Mouse (Mus musculus) lung, embryonic 15.5 days (tissue): ENCODE results near the gene Prkch. TPM values are rescaled to one million over a fixed set of nuclear protein-coding genes. Genes with fewer than 3 reads are reported as not detected.

Source experiments
- ATAC-seq: fragments of 200-750 bp; cut with Nextera tagmentation; 2 replicates; pipeline ENCODE4 v1.8.0; 2017; ENCODE audit warnings: moderate number of reproducible peaks, borderline replicate concordance; ENCODE audit not compliant: low FRiP score, low TSS enrichment; ENCODE audit errors: extremely low read depth
- H3K27ac ChIP-seq: fragments of 300-500 bp; sonication (generic); 2 replicates; pipeline ENCODE4 v1.5.1; 2015; ENCODE audit warnings: moderate library complexity, mild to moderate bottlenecking, inconsistent platforms
- H3K27me3 ChIP-seq: fragments of 300-500 bp; sonication (generic); 2 replicates; pipeline ENCODE4 v1.6.1; 2015; ENCODE audit warnings: inconsistent platforms
- H3K36me3 ChIP-seq: fragments of 300-500 bp; sonication (generic); 2 replicates; pipeline ENCODE4 v1.6.1; 2015; ENCODE audit warnings: inconsistent platforms
- H3K4me1 ChIP-seq: fragments of 300-500 bp; sonication (generic); 2 replicates; pipeline ENCODE4 v1.6.1; 2015; ENCODE audit warnings: inconsistent platforms
- H3K4me2 ChIP-seq: fragments of 300-500 bp; sonication (generic); 2 replicates; pipeline ENCODE4 v1.6.1; 2015; ENCODE audit warnings: inconsistent platforms, mild to moderate bottlenecking, moderate library complexity
- H3K4me3 ChIP-seq: fragments of 300-500 bp; sonication (generic); 2 replicates; pipeline ENCODE4 v1.5.1; 2015; ENCODE audit warnings: mild to moderate bottlenecking, inconsistent platforms
- H3K9ac ChIP-seq: fragments of 300-500 bp; sonication (generic); 2 replicates; pipeline ENCODE4 v1.6.1; 2015; ENCODE audit warnings: inconsistent platforms
- H3K9me3 ChIP-seq: fragments of 300-500 bp; sonication (generic); 2 replicates; pipeline ENCODE4 v1.6.1; 2016; ENCODE audit warnings: inconsistent platforms
- WGBS: fragments of 180-500 bp; shearing (Covaris S2); methylation state at CpG from one replicate; pipeline ENCODE4 v1.1.7; 2015; 5-methylcytosine and 5-hydroxymethylcytosine counted together
- polyA plus RNA-seq: library from polyadenylated mRNA; unstranded; fragments of >200 nt; fragmentation: Nextera tagmentation; extraction: Ambion mirVana; gene quantifications from 2 replicates; pipeline ENCODE4 v1.2.1, GENCODE M21; 2015

The Prkch gene
- polyA plus RNA-seq, 1 experiment from 2014 or later = 16.4 TPM

- Histone ChIP-seq H3K4me1 (peaks cover 37% of the 10 kb centered on the region), H3K36me3 (no peaks in the 10 kb centered on the region), H3K4me3 (no peak overlapping the region), H3K4me2 (no peak overlapping the region), H3K27ac (no peak overlapping the region), H3K9me3 (no peaks in the 10 kb centered on the region), H3K9ac (no peak overlapping the region), H3K27me3 (no peaks in the 10 kb centered on the region)
- no peak for ATAC-seq
- 59% methylated on average over 11 of the region's 11 CpGs for WGBS
Observed at GRCm38 (mm10) chr12:73813016-73813900, 228.7 kb downstream of the Prkch start.

DNA sequence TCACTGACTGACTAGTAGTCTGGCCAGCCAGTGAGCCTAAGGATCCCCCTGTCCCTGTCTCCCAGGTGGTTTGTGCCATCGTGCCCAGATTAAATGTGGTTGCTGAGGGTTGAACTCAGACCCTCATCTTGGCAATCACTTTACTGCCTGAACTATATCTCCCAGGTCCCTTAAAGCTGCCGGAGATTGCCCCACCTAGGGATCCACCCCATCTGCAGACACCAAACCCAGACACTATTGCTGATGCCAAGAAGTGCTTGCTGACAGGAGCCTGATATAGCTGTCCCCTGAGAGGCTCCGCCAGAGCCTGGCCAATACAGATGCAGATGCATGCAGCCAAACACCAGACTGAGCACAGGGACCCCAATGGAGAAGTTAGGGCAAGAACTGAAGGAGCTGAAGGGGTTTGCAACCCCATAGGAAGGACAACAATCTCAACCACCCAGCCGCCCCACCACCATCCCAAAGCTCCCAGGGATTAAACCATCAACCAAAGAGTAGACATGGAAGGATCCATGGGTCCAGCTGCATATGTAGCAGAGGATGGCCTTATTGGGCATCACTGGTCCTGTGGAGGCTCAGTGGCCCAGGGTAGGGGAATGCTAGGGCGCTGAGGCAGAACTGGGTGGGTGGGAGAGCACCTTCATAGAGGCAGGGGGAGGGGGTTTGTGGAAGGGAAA is 229.6 kb downstream of the Prkch start:
- ATAC-seq = no peak
- Histone ChIP-seq H3K36me3 (no peaks in the 10 kb centered on the region), H3K4me2 (no peak overlapping the region), H3K9me3 (no peaks in the 10 kb centered on the region), H3K27me3 (no peaks in the 10 kb centered on the region), H3K9ac (no peak overlapping the region), H3K4me1 (peaks cover 37% of the 10 kb centered on the region), H3K4me3 (no peak overlapping the region), H3K27ac (no peak overlapping the region)
- 87% methylated on average over 5 of the region's 5 CpGs for WGBS

DNA sequence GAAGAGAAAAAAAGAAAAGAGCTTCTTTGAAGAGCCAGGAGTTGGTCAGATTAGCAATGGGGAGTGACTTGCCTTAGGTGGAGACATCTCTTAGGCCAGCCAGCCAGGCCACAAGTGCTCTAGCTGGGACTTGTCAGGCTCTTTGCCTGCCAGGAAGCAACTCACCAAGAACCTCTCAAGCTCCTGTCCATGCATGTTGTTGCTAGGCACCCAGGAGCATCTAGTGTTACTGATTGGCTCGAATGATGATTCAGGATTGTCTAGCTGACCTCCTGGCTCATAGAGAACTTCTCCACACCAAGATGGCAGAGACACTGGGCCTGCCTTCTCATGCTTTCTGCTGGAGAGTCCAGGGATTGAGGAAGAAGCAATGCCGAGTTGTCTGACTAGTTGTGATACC is 230.3 kb downstream of the Prkch start:
- WGBS = 86% methylated on average over 2 of the region's 2 CpGs
- Histone ChIP-seq H3K9me3 (no peaks in the 10 kb centered on the region), H3K9ac (no peak overlapping the region)

DNA sequence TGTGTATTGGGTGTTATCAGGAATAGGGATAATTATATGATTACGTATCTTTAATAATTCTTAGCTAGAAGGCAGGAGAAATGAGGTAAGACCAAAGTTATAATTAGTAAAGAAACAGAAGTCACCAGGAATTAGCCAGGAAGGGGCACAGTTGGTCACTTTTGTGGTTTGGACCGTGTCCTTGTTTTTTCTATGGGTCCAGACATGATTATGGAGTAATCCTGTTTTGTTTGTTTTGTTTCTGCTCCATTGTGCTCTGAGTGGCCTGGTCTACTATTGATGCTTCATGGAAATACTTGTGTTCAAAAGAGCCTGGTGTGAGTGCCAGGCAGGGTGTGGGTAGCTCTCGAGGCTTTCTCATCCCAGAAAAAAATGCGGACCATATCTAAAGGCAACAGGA is 230.9 kb downstream of the Prkch start:
- Histone ChIP-seq H3K9me3 (no peaks in the 10 kb centered on the region), H3K4me1 (peaks cover 25% of the 10 kb centered on the region), H3K4me2 (no peak overlapping the region), H3K27me3 (no peaks in the 10 kb centered on the region), H3K4me3 (no peak overlapping the region), H3K36me3 (no peaks in the 10 kb centered on the region), H3K27ac (no peak overlapping the region), H3K9ac (no peak overlapping the region)
- no peak for ATAC-seq
- WGBS = 75% methylated on average over 4 of the region's 4 CpGs

More for the DNA sequence above, 230.3 kb downstream of the Prkch start:
- peaks cover 31% of the 10 kb centered on the region for H3K4me1 ChIP-seq
- H3K4me2 ChIP-seq = no peak overlapping the region
- ATAC-seq = no peak
- no peak overlapping the region for H3K27ac ChIP-seq
- no peak overlapping the region for H3K4me3 ChIP-seq
- no peaks in the 10 kb centered on the region for H3K27me3 ChIP-seq
- no peaks in the 10 kb centered on the region for H3K36me3 ChIP-seq

GRCm38 (mm10) chr12:73815892-73816291 is 231.3 kb downstream of the Prkch start:
- no peak for ATAC-seq
- H3K4me1 ChIP-seq = peaks cover 21% of the 10 kb centered on the region
- no peak overlapping the region for H3K4me2 ChIP-seq
- H3K27me3 ChIP-seq = no peaks in the 10 kb centered on the region
- H3K9ac ChIP-seq = no peak overlapping the region
- no peaks in the 10 kb centered on the region for H3K9me3 ChIP-seq
- 54% methylated on average over 2 of the region's 2 CpGs for WGBS
- no peak overlapping the region for H3K27ac ChIP-seq
- no peaks in the 10 kb centered on the region for H3K36me3 ChIP-seq
- H3K4me3 ChIP-seq = no peak overlapping the region

DNA sequence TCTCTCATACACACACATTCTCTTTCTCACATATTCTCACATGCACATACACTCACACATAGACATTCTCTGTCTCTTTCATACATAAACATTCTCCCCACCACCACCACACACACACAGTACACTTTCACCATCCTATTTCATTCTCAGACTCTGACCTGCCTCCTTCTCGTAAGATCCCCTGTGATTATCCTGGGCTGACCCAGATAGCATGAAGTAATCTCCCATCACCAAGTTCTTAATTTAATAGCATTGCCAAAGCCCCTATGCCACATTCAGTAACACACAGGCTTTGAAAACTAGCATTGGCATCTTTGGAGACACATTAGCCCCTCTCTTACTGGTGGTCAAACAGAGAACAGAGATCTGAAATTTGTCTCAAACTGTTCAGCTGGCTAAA is 232.3 kb downstream of the Prkch start:
- 80% methylated on average over 1 of the region's 1 CpGs for WGBS
- Histone ChIP-seq H3K4me3 (no peak overlapping the region), H3K9ac (no peak overlapping the region), H3K27me3 (no peaks in the 10 kb centered on the region), H3K4me1 (peaks cover 13% of the 10 kb centered on the region), H3K36me3 (no peaks in the 10 kb centered on the region), H3K9me3 (no peaks in the 10 kb centered on the region), H3K27ac (no peak overlapping the region), H3K4me2 (no peak overlapping the region)
- no peak for ATAC-seq

GRCm38 (mm10) chr12:73818801-73819200 is 234.2 kb downstream of the Prkch start:
- Histone ChIP-seq H3K9me3 (no peaks in the 10 kb centered on the region), H3K4me3 (no peak overlapping the region), H3K9ac (no peak overlapping the region), H3K36me3 (no peaks in the 10 kb centered on the region), H3K27ac (no peak overlapping the region), H3K4me1 (no peaks in the 10 kb centered on the region), H3K27me3 (no peaks in the 10 kb centered on the region), H3K4me2 (no peak overlapping the region)
- WGBS = 45% methylated on average over 1 of the region's 1 CpGs
- ATAC-seq = no peak

DNA sequence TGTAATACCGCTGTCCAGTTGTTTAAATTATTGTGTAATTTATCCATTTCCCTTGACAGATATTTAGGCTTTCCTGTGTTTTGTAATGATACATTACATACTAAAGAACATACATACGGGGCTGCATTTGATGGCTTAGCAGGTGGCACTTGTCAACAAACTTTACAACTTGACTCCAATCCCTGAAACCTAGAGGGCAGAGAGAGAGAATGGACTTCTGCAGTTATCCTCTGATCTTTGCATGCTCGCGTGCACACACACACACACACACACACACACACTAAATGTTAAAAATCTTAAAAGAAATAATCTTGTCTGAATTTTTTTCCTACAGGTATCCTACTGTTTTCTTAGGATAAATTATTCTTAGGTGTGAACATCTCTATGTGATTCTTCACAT is 236.6 kb downstream of the Prkch start:
- no peaks in the 10 kb centered on the region for H3K27me3 ChIP-seq
- H3K4me3 ChIP-seq = no peak overlapping the region
- H3K36me3 ChIP-seq = no peaks in the 10 kb centered on the region
- no peak for ATAC-seq
- H3K9ac ChIP-seq = no peak overlapping the region
- H3K27ac ChIP-seq = no peak overlapping the region
- H3K4me2 ChIP-seq = no peak overlapping the region
- 0 out of 2 replicates have a peak, but pooled peaks cover 4% of the 10 kb centered on the region for H3K4me1 ChIP-seq
- whole genome bisulfite sequencing = 68% methylated on average over 4 of the region's 4 CpGs
- H3K9me3 ChIP-seq = no peaks in the 10 kb centered on the region

DNA sequence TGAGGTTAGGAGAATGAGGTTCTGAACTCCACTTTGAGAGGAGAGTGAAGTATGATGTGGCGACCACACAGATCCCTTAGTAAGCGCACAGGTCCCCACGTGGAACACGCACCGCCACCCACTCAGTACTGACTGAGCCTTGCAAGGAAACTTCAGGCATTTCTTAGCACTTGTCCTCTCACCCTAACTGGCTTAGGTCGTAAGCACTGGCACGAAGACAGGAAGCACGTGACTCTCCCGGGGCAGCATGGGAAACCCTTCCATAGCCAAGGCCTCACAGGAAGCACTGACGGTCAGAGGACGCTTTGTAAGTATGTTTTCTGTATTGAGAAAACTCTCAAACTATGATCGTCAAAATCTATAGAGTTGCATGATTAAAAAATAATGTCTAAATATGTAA is 237.7 kb downstream of the Prkch start:
- no peak overlapping the region for H3K9ac ChIP-seq

DNA sequence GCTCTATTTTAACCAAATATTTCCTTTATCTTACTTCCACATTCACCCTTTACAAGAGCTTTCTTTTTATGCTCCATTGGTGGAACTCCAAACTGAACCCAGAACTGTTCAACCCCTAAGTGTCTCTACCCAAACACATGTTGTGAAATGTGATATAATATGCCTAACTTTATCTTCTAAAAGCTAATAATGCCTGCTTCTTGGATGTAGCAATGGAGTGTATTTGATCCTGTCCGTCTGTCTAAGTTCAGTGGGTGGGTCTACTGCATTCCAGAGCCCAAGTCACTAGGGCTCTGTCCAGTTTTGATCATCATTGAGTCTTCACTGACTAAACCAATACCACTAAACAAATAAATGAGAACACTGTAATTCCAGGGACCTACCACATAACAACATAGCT is 240.2 kb downstream of the Prkch start:
- no peak overlapping the region for H3K4me3 ChIP-seq
- ATAC-seq = peak; percentile 35; the same call in 1 of the 2 replicates
- no peaks in the 10 kb centered on the region for H3K27me3 ChIP-seq
- 33% methylated on average over 1 of the region's 1 CpGs for WGBS
- H3K9me3 ChIP-seq = no peaks in the 10 kb centered on the region
- no peak overlapping the region for H3K9ac ChIP-seq
- H3K4me2 ChIP-seq = no peak overlapping the region
- H3K36me3 ChIP-seq = no peaks in the 10 kb centered on the region
- H3K27ac ChIP-seq = no peak overlapping the region
- 0 out of 2 replicates have a peak, but pooled peaks cover 4% of the 10 kb centered on the region for H3K4me1 ChIP-seq

More for the DNA sequence above, 237.7 kb downstream of the Prkch start:
- H3K4me1 ChIP-seq = 0 out of 2 replicates have a peak, but pooled peaks cover 4% of the 10 kb centered on the region
- no peak for ATAC-seq
- WGBS = 82% methylated on average over 12 of the region's 12 CpGs
- no peaks in the 10 kb centered on the region for H3K36me3 ChIP-seq
- H3K9me3 ChIP-seq = no peaks in the 10 kb centered on the region
- H3K27ac ChIP-seq = no peak overlapping the region
- no peak overlapping the region for H3K4me3 ChIP-seq
- H3K27me3 ChIP-seq = no peaks in the 10 kb centered on the region
- no peak overlapping the region for H3K4me2 ChIP-seq
